Mouse (Mus musculus): ENCODE measurements around the gene Iffo1.

The Iffo1 gene

GRCm38 (mm10) chr6:125142436-125142835 lies 2.6 kb upstream of the Iffo1 start:
- DNase-seq (ENCODE audit: low spot score): no peak

DNA sequence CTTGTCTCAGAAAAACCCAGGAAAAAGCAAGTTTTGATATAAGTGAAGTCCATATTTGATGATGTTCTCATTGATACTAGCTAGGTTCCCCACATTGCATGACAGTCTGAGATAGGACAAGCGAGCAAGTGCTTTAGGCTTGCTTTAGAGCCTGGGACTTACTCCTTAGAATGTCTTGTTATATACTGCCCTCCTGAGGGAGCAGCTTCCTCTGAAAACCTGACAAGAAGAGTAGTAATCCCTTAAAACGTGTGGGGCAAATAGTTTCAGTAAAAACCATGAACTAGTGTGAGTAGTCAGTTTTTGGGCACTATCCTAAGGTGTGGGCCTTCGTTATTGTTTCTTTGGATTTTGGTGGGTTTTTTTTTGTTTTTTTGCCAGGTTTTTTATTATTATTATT lies 1.9 kb upstream of the Iffo1 start:
- DNase-seq (ENCODE audit: low spot score): no peak

DNA sequence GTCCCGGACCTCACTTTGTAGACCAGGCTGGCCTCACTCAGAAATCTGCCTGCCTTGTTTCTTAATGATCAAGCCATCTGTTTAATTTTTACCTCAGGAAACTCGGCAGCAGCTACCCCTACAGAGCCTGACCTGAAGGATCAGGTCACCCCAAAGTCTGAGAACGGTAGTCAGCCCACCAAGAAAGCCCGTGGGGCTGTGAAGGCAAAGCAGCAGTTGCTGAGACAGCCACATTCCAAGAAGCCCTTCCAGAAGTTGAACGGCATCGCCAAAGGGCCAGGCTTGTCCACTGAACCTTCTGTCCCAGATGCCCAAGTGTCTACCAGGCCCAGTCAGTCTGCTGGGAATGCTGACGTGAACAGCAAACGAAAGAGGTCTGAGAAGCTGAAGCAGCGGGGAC lies 1.1 kb upstream of the Iffo1 start:
- DNase-seq (ENCODE audit: low spot score): no peak

DNA sequence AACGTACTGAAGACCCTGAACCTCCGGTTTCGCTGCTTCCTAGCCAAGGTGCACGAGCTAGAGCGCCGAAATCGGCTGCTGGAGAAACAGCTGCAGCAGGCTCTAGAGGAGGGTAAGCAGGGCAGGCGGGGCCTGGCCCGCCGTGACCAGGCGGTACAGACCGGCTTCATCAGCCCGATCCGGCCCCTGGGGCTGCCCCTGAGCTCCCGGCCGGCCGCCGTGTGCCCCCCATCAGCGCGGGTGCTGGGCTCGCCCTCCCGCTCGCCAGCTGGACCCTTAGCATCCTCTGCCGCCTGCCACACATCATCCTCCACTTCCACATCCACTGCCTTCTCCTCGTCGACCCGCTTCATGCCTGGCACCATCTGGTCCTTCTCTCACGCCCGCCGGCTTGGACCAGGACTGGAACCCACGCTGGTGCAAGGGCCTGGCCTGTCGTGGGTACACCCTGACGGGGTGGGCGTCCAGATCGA lies 474 bp downstream of the Iffo1 start:
- no peak for DNase-seq (ENCODE audit: low spot score)

- no peak for DNase-seq (ENCODE audit: low spot score)
Measured at GRCm38 (mm10) chr6:125146148-125146547, 1.1 kb downstream of the Iffo1 start.

DNA sequence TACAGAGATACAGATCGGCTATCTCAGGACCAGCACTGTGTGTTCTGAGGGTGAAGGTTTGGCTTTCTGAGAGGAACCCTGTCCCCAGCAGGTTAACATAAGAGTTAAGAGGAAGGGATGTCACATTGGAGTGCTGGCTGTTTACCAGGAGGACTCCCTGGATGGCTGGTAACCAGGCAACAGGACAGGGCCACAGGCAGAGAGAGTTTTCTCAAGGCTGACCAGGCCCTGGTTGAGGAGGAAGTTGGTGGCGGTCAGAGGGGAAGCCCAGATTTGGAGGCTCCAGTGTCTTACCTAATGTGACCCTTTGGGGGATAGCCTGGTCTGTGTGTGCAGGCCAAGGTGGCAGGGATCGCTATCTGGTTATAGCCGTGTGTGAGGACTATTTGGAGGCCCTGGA lies 1.8 kb downstream of the Iffo1 start:
- DNase-seq (ENCODE audit: low spot score): no peak

GRCm38 (mm10) chr6:125147329-125147728 lies 2.3 kb downstream of the Iffo1 start:
- DNase-seq (ENCODE audit: low spot score): no peak

- DNase-seq (ENCODE audit: low spot score): no peak
Measured at GRCm38 (mm10) chr6:125148251-125148925, 3.3 kb downstream of the Iffo1 start.

GRCm38 (mm10) chr6:125148926-125149568 lies 4.0 kb downstream of the Iffo1 start:
- DNase-seq (ENCODE audit: low spot score): no peak

GRCm38 (mm10) chr6:125149569-125149950 lies 4.5 kb downstream of the Iffo1 start:
- no peak for DNase-seq (ENCODE audit: low spot score)

DNA sequence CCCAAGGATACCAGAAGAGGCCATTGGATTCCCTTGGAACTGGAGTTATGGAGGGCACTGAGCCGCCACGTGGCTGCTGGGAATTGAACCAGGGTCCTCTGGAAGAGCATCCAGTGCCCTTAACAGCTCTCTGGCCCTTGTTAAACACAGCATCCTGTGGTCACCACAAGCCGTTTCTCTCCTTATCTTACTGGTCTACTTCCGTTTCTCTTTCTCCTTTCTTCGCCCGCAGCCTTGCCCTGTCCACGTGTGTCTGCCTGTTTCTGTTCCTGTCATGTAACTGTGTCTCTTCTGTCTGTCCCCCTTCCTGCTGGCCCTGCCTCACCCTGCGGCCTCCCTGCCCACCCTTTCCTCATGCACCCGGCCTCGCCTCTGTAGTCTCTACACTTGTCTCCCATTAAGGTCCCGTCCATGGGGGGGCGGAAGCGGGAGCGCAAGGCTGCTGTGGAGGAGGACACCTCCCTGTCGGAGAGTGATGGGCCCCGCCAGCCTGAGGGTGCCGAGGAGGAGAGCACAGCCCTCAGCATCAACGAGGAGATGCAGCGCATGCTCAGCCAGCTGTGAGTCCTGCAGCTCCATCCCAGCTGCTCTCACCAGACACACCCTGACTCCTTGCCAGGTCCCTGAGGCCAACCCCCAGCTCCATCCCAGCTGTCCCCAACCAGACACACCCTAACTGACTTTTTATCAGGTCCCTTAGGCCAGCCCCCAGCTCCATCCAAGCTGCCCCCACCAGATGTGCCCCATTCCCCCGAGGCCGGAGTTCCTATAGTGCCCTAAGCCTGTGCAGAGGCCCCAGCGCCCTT lies 7.4 kb downstream of the Iffo1 start:
- no peak for DNase-seq (ENCODE audit: low spot score)

- DNase-seq (ENCODE audit: low spot score): no peak
Measured at GRCm38 (mm10) chr6:125153018-125153389, 8.0 kb downstream of the Iffo1 start.

GRCm38 (mm10) chr6:125153682-125154081 lies 8.6 kb downstream of the Iffo1 start:
- no peak for DNase-seq (ENCODE audit: low spot score)

- no peak for DNase-seq (ENCODE audit: low spot score)
Measured at GRCm38 (mm10) chr6:125154550-125154949, 9.5 kb downstream of the Iffo1 start.

- no peak for DNase-seq (ENCODE audit: low spot score)
Measured at GRCm38 (mm10) chr6:125155262-125155661, 10.2 kb downstream of the Iffo1 start.

DNA sequence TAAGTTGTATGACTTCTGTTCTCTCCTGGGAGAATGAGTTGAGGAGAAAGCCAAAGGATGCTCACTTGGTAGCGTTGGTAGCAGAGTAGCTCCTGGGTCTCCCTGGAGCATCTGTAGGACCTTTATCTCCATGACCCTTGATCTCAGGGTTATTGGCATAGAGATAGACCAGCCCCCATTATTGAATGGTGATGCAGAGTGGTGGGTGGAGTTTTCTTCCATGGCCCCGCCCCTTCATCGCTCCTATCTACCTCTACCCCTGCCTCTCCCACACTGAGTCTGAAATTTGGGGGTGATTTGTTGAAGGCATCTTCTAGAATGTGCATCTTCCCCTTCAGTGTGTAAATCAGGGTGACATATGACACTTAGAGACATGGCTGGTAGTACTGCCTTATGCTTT lies 11.4 kb downstream of the Iffo1 start:
- DNase-seq (ENCODE audit: low spot score): no peak

- DNase-seq (ENCODE audit: low spot score): no peak
Measured at GRCm38 (mm10) chr6:125156903-125157614, 12.0 kb downstream of the Iffo1 start.

DNA sequence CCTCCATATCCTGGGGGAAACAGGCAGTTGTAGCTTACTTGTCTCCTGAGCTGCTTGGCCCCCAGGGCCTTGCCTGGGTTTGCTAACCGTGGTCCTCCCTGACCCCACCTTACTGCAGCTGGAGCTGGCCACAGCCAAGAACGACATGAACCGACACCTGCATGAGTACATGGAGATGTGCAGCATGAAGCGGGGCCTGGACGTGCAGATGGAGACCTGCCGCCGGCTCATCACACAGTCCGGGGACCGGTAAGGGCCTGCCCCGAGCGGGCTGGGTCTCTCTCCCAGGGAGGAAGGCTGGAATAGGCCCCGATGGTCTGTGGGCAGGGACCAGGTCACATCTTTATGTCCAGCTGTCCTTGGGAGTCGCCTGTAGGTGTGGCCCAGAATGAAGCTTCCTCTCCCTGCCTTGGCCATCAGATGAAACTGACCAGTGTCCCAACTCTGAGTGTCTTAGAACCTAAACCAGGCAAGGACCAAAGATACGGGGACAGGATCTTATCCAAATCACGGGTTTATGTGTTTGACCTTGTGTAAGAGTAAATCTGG lies 14.0 kb downstream of the Iffo1 start:
- no peak for DNase-seq (ENCODE audit: low spot score)

DNA sequence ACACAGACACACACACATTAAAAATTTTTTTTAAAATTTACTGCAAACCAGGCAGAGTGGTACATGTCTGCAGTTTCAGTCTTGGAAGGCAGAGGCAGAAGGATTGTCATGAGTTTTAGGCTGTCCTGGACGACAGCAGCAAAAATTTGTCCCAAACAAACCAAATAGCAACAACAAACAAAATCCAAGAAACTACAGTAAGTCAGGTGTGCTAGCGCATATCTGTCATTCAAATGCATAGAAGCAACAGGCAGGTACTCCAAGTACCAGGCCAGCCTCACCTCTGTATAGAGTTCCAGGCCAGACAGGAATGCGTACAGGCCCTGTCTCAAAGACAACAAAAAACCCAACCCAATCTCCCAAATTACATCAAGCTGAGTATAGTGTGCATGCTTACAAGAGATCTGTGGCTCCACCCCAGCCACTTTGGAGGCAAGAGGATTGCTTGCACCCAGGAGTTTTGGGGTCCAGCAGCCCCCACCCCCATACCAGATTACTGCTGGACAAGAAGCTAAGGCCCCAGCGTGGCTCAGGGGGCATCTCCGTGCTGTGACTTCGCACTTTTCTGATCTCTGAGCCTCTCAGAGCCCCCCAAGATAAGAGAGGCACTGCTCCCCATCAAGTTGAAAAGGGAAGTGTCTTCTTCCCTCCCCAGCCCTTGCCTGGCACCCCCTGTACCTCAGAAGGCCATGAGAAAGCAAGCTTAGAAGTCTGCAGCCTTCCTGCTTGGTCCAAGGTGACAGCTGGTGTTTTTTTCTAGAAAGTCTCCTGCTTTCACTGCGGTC lies 14.9 kb downstream of the Iffo1 start:
- DNase-seq (ENCODE audit: low spot score): no peak

DNA sequence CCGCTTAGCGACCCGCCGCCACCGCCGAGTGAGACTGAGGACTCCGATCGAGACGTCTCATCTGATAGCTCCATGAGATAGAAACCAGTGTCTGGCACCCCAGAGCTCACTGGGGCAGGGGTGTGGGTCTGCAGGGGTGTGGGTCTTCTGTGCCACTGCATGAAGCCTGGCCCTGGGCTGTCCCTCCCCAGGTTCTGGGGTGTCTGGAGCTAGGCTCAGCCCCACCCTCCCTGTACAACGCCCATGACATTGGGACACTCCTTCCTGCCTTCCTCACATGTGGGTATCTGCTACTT lies 15.5 kb downstream of the Iffo1 start:
- DNase-seq (ENCODE audit: low spot score): peak; percentile 25

Measured in urinary bladder, postnatal 25 days (tissue).